Mouse (Mus musculus): ENCODE results near the gene Mad2l2. TPM values are rescaled to one million over a fixed set of nuclear protein-coding genes. Genes with fewer than 3 reads are reported as not detected.

The Mad2l2 gene
- polyA plus RNA-seq, 1 experiment: 35.6 TPM

DNA sequence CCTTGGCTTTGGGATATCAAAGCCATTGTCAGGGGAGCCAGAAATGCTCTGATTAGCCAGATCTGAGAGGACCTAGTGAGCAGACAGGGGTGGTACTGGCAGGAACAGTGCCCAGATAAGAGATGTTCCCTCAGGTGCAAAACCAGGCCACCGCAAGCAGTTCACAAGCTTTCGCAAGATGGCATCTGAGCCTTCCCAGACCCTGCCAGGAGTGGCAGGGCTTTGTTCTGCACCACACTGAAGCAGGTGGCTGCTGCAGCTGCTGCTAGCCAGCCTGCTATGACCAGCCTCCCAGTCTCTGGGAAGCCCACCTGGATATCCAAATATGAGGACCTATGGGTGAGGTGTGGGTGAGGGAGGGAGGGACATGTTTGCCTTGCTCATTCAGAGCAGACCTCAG is 32.2 kb upstream of the Mad2l2 start:
- Histone ChIP-seq H3K79me3 (ENCODE audit: low read depth) (no peaks in the 10 kb centered on the region), H3ac (ENCODE audit: control insufficient read depth, insufficient read length, low read depth) (no peak overlapping the region), H3K4me3 (ENCODE audit: insufficient read depth, poor library complexity, severe bottlenecking) (no peak overlapping the region), H3K79me2 (ENCODE audit: control insufficient read depth, insufficient read depth) (no peaks in the 10 kb centered on the region), H3K27me3 (ENCODE audit: control insufficient read depth, insufficient read depth, insufficient read length) (peaks cover 38% of the 10 kb centered on the region), H3K36me3 (ENCODE audit: control insufficient read depth, insufficient read depth) (no peaks in the 10 kb centered on the region)
- TF ChIP-seq CEBPB (IDR thresholded peaks at IDR 0.05; ENCODE audit: low read depth): no peak
- no peak for TF ChIP-seq CTCF (IDR thresholded peaks at IDR 0.05; ENCODE audit: control insufficient read depth, insufficient read depth, insufficient read length)
- TF ChIP-seq MYOD1 (IDR thresholded peaks at IDR 0.05; ENCODE audit: control insufficient read depth, insufficient read length, low read depth): no peak
- TF ChIP-seq USF1 (IDR thresholded peaks at IDR 0.05; ENCODE audit: low read depth): no peak
- no peak for TF ChIP-seq MYOG (IDR thresholded peaks at IDR 0.05; ENCODE audit: control insufficient read depth, extremely low read depth, insufficient read length)
- no peak for TF ChIP-seq MAX (IDR thresholded peaks at IDR 0.05)
- TF ChIP-seq FOSL1 (IDR thresholded peaks at IDR 0.05; ENCODE audit: insufficient read depth, low read length, poor library complexity, severe bottlenecking): no peak

DNA sequence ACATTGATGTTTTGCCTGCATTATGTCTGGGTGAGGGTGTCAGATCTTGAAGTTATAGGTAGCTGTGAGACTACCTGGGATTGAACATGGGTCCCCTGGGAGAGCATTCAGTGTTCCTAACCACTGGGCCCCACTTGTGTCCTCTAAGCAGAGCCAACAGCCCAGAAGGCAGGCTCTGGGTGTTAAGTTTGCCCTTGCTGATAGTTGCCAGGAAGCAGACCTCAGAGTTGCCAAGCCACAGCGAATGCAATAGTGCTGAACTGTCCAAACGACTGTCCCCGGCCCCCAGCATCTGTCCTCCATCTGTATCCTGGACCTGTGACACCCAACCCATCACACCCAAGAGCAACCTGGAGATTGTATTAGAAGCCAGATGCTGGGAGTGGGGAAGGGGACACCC is 31.5 kb upstream of the Mad2l2 start:
- no peaks in the 10 kb centered on the region for H3K79me3 ChIP-seq (ENCODE audit: low read depth)
- H3K4me3 ChIP-seq (ENCODE audit: insufficient read depth, poor library complexity, severe bottlenecking): no peak overlapping the region
- H3K79me2 ChIP-seq (ENCODE audit: control insufficient read depth, insufficient read depth): no peaks in the 10 kb centered on the region
- H3ac ChIP-seq (ENCODE audit: control insufficient read depth, insufficient read length, low read depth): no peak overlapping the region
- no peaks in the 10 kb centered on the region for H3K36me3 ChIP-seq (ENCODE audit: control insufficient read depth, insufficient read depth)
- no peak for TF ChIP-seq USF1 (IDR thresholded peaks at IDR 0.05; ENCODE audit: low read depth)
- TF ChIP-seq CTCF (IDR thresholded peaks at IDR 0.05; ENCODE audit: control insufficient read depth, insufficient read depth, insufficient read length): no peak
- TF ChIP-seq MAX (IDR thresholded peaks at IDR 0.05): no peak
- TF ChIP-seq MYOG (IDR thresholded peaks at IDR 0.05; ENCODE audit: control insufficient read depth, extremely low read depth, insufficient read length): no peak
- no peak for TF ChIP-seq CEBPB (IDR thresholded peaks at IDR 0.05; ENCODE audit: low read depth)
- TF ChIP-seq MYOD1 (IDR thresholded peaks at IDR 0.05; ENCODE audit: control insufficient read depth, insufficient read length, low read depth): no peak
- TF ChIP-seq FOSL1 (IDR thresholded peaks at IDR 0.05; ENCODE audit: insufficient read depth, low read length, poor library complexity, severe bottlenecking): no peak
- H3K27me3 ChIP-seq (ENCODE audit: control insufficient read depth, insufficient read depth, insufficient read length): peaks cover 38% of the 10 kb centered on the region

DNA sequence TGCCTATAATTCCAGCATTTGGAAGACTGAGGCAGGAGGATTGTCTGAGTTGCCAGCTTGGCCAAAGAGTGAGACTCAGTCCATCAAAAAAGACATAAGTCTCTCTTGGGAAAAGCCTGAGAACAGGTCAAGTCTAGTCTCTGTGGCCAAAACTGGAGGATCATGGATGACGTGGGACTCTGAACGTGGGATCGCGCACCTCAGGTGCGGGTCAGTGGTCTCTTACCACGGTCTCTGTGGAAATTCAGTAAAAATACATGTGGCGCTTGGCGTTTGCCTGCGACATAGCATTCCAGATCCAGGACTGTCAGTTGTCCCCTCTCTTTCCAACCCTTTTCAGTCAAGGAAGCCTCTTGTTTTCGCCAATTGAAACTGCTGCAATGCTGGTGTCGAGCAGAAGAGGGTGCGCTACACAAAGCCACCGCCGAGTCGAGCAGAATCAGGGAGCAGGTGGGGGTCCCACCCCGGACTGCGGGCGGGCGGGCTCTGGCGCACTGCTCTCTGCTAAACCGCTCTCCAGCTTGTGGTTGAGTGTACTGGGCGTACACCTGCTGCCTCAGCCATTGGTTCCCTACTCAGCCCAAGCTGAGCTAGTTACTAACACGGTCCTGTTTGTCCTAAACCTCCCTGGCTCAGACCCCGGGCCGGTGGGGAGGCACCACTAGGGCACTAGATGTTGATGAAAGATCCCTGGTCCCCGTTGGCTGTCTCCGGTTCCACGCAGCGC is 28.2 kb upstream of the Mad2l2 start:
- Histone ChIP-seq H3K27me3 (ENCODE audit: control insufficient read depth, insufficient read depth, insufficient read length) (peaks cover 32% of the 10 kb centered on the region), H3K4me3 (ENCODE audit: insufficient read depth, poor library complexity, severe bottlenecking) (no peak overlapping the region), H3K79me2 (ENCODE audit: control insufficient read depth, insufficient read depth) (no peaks in the 10 kb centered on the region), H3K79me3 (ENCODE audit: low read depth) (no peaks in the 10 kb centered on the region), H3K36me3 (ENCODE audit: control insufficient read depth, insufficient read depth) (no peaks in the 10 kb centered on the region), H3ac (ENCODE audit: control insufficient read depth, insufficient read length, low read depth) (no peak overlapping the region)
- TF ChIP-seq CTCF (IDR thresholded peaks at IDR 0.05; ENCODE audit: control insufficient read depth, insufficient read depth, insufficient read length) (peak; percentile 16), MAX (IDR thresholded peaks at IDR 0.05) (no peak)

DNA sequence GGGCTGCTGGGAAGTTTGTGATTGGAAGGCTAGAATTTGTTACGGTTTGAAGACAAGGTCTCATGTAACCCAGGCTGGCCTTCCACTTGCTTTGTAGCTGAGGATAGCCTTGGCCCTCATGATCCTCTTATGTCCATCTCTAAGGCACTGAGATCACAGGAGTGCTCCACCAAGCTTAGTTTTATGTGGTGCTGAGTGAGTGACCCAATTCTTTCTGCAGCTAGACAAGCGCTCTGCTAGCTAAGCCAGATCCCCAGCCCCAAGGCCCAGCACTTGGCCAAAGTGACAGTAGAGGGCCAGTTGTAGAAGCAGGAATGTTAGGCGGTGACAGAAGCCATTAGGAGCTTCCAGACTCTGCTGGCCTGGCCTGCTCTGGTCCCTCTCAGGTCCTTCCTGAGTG is 26.0 kb upstream of the Mad2l2 start:
- H3K4me3 ChIP-seq (ENCODE audit: insufficient read depth, poor library complexity, severe bottlenecking): no peak overlapping the region
- no peak for TF ChIP-seq CTCF (IDR thresholded peaks at IDR 0.05; ENCODE audit: control insufficient read depth, insufficient read depth, insufficient read length)
- TF ChIP-seq MYOD1 (IDR thresholded peaks at IDR 0.05; ENCODE audit: control insufficient read depth, insufficient read length, low read depth): no peak
- no peak for TF ChIP-seq MYOG (IDR thresholded peaks at IDR 0.05; ENCODE audit: control insufficient read depth, extremely low read depth, insufficient read length)
- TF ChIP-seq CEBPB (IDR thresholded peaks at IDR 0.05; ENCODE audit: low read depth): no peak
- TF ChIP-seq USF1 (IDR thresholded peaks at IDR 0.05; ENCODE audit: low read depth): no peak
- TF ChIP-seq MAX (IDR thresholded peaks at IDR 0.05): no peak
- no peak for TF ChIP-seq FOSL1 (IDR thresholded peaks at IDR 0.05; ENCODE audit: insufficient read depth, low read length, poor library complexity, severe bottlenecking)
- H3K36me3 ChIP-seq (ENCODE audit: control insufficient read depth, insufficient read depth): no peaks in the 10 kb centered on the region
- H3K79me3 ChIP-seq (ENCODE audit: low read depth): no peaks in the 10 kb centered on the region
- H3K27me3 ChIP-seq (ENCODE audit: control insufficient read depth, insufficient read depth, insufficient read length): peaks cover 25% of the 10 kb centered on the region
- no peaks in the 10 kb centered on the region for H3K79me2 ChIP-seq (ENCODE audit: control insufficient read depth, insufficient read depth)
- no peak overlapping the region for H3ac ChIP-seq (ENCODE audit: control insufficient read depth, insufficient read length, low read depth)

DNA sequence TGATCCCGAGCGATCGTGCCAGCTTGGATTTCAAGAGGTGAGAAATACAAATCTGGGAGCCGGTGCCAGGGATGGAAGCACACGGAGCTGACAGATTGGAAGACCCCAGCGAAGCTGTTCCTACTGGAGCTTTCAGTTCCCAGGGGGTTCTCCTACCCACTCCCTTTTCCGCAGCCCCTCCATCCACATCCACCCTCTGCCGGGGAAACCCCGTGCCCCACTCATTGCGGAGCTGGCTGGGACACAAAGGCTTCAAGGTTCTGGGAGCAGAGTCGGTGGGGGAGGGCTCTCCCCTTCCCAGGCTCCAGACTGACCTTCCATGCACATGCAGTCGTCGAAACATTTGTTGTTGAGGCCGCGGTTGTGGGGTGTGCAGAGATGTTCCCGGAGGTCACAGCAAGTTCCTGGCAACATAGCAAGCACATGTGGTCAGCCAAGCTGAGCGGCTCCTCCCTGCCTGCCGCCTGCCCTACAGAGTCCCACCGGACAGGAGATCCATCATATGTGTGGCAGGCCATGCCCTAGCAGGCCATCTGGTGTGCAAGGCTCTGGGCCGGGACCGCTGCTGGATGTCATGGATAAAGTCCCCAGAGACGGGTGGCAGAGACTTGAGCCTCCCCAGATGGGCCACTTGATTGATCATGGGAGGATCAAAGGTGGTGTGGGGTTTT is 22.4 kb upstream of the Mad2l2 start:
- no peak for TF ChIP-seq MAX (IDR thresholded peaks at IDR 0.05)
- TF ChIP-seq MYOD1 (IDR thresholded peaks at IDR 0.05; ENCODE audit: control insufficient read depth, insufficient read length, low read depth): no peak
- no peak for TF ChIP-seq FOSL1 (IDR thresholded peaks at IDR 0.05; ENCODE audit: insufficient read depth, low read length, poor library complexity, severe bottlenecking)
- H3K4me3 ChIP-seq (ENCODE audit: insufficient read depth, poor library complexity, severe bottlenecking): no peak overlapping the region
- H3K79me2 ChIP-seq (ENCODE audit: control insufficient read depth, insufficient read depth): no peaks in the 10 kb centered on the region
- no peaks in the 10 kb centered on the region for H3K27me3 ChIP-seq (ENCODE audit: control insufficient read depth, insufficient read depth, insufficient read length)
- H3K36me3 ChIP-seq (ENCODE audit: control insufficient read depth, insufficient read depth): no peaks in the 10 kb centered on the region
- no peaks in the 10 kb centered on the region for H3K79me3 ChIP-seq (ENCODE audit: low read depth)
- H3ac ChIP-seq (ENCODE audit: control insufficient read depth, insufficient read length, low read depth): no peak overlapping the region
